Mouse (Mus musculus): ENCODE results near the gene Kcnh7.

DNA sequence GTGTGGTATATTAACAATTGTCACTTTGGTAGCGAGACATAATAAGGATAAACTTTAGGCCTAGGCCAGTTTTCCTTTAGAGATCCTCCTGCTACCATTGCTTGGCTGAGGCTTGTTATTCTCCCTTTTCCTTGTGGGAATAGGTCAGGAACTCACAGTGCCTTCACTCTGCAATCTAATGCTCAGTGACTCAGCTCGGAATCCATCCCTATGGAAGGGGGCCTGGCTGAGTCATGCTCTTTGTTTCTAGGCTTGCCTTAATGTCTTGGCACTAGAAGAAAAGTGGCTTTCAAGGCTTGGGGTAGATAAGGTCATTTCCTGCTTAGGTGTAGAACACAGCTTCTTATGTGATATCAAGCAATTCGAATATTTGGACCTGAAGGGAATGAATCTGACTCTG, 255.6 kb downstream of the Kcnh7 start:
- no peak for TF ChIP-seq CTCF (IDR thresholded peaks at IDR 0.05; ENCODE audit: borderline replicate concordance, extremely low read depth, insufficient read depth, insufficient read length)
- no peak for TF ChIP-seq POLR2A (IDR thresholded peaks at IDR 0.05; ENCODE audit: borderline replicate concordance, extremely low read depth, insufficient read depth, insufficient read length, poor library complexity, severe bottlenecking)

Data from brain, embryonic 14.5 days (tissue).